Mouse (Mus musculus) layer of hippocampus, postnatal 36 days (tissue): Measurements from ENCODE around the gene Soat2. TPM values are rescaled to one million over a fixed set of nuclear protein-coding genes. Genes with fewer than 3 reads are reported as not detected.

Source experiments
- DNase-seq, 2 experiments: peaks; one replicate each; pipeline ENCODE4 v3.0.0; 2022
- total RNA-seq, 2 experiments: library from RNA; stranded (reverse); gene quantifications; 2 replicates each; pipeline ENCODE4 v1.2.3; 2021

Gene Soat2
- total RNA-seq, 2 experiments from 2014 or later, result 0.23 TPM; not detected in 1

DNA sequence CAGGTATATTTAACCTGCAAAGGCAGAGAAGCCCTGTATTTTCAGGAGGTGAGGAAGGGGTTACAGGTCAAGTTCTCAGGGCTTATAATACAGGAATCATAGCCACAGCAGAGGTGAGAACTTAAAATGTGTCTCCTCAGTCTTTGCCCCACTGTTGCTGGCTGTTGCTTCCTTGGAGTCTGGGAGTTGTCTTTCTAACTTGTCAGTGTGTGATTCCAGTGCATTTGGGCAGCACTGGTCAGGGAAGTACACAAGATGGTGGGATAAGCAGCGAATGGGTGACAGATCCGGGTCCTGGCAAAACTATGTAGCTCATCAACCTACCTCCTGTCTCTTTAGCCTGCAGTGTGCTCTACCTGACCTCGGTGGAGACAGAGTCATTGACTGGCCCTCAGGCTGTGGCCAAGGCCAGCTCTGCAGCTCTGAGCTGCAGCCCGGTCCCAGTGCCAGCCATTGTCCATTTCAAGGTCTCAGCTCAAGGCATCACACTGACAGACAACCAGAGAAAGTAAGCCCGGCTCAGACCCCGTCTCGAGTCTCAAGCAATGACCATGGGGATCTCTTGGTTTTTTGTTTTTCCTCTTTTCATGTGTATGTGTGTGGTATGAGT, 35.6 kb upstream of the Soat2 start:
- no peak for DNase-seq

DNA sequence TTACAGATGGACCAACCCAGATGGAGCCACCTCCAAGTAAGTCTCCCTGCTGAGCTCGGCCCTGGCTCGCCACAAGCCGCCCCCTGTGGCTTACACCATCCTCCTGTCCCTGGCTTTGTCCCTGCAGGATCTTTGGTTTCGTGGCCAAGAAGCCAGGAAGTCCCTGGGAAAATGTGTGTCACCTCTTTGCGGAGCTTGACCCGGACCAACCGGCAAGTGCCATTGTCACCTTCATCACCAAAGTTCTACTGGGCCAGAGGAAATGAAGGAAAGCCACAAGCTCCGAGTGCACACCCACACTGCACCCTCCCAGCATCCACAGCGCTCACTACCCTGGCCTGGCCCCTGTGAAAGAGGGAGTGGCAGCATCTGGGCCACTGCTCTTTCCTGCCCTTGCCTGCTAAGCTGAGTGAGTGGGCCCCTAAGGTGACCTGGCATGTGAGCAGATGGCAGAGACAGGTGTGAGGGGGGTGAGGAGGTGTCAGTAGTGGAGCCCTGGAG, 34.5 kb upstream of the Soat2 start:
- DNase-seq, result no peak

DNA sequence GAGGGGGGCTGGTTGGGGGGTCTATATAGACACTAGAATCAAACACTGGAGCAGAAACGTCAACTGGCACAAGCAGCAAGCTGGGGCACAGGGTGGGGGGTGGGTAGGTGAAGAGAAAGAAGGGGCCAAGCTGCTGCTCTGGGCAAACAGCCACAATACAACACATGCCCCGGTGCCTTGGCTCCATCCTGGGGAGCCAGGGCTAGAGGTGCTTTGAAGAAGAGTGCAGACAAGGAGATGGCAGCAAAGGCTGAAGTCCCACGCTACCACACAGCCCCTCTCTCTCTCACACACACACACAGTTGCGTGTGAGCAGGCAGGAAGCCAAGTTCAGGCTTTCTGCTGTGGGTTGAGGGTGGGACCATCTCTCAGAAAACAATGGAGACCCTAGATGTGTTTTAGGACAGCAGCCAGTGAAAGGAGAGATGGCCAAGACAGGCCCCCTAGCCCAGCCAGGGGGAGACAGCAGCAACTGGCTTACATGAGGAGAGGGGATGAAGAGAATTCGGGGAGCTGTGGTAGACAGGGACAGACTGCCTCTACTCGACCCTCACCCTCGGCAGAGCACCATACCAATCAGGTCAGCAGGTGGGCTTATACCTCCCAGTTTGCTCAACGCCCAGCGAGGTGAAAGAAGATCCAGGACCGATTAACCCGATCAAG, 33.4 kb upstream of the Soat2 start:
- no peak for DNase-seq

DNA sequence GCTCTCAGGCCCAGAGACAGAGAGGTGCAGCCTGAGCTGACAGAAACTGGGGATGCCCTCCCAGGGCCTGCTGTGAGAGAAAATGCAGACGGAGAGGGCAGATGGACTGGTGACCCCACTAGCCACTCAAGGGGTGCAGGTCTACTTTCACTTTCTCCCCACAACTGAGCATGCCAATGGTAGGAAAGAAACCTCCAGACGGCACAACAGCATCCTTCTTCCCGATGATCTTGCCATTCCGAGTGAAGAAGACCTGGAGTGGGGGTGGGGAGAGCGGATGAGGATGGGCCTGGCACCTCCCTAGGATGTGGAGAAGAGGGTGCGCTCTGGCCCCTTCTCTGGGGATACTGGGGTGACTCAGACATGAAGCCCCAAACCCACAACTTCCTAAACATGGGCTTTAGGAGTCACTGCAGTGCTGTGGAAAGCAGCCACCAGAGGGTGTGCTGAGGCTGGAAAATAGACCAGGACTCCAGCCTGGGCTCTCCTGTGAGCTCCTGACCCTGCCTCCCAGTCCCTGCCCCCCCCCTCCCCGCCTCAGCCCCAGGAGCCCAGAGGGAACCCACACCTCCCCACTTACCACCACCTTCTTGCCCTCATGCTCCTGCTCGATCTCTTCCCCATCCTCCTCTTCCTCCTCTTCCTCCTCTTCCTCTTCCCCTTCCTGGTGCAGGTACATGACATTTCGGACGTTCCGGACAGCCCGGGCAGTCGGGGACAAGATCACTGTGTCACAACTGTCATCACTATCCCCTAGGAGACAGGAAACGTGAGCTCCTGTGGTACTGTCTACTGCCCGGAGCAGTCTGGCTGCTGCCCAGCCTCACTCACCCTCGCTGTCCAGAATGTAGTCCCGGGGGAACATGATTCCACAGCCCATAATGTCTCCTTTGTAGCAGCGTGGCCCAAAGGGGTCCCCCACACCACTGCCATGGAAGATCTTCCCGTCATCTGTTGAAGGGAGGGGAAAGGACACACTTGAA, 32.6 kb upstream of the Soat2 start:
- no peak for DNase-seq

DNA sequence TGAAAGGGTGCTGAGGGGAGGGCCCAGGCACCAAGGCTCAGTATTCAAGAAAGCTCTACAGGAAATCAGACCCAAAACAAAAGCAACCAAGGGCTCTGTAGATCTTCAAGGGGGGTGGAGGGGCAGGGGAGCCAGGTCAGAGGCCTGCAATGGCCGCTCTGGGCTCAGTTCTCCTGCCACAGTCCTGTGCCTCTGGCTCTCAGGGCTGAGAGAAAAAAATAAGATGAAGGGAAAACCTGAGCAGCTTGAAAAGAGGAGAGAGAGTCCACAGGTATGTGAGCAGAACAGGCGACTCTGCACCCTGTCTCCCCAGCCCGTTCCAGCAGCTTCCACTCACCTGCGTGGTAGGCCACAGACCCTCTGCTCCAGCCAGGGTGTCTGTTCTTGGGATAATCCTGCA, 31.7 kb upstream of the Soat2 start:
- no peak for DNase-seq

GRCm38 (mm10) chr15:102119121-102119830, 31.1 kb upstream of the Soat2 start:
- DNase-seq, result no peak

DNA sequence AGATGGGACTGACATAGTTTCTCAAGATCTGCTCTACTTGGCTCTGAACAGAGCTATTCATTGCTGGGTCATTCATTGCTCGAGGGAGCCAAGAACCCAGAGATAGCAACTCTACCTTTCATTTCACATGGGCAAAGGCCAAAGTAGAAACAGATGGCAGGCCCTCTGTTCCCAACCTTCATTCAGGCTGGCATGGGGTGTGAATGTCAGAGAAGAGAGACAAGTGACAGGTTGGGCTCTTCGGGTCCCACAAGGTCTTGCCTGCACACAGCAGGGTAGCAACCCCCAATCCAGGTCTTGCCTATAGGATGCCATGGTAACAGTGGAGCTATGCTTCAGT, 30.5 kb upstream of the Soat2 start:
- DNase-seq, result no peak

DNA sequence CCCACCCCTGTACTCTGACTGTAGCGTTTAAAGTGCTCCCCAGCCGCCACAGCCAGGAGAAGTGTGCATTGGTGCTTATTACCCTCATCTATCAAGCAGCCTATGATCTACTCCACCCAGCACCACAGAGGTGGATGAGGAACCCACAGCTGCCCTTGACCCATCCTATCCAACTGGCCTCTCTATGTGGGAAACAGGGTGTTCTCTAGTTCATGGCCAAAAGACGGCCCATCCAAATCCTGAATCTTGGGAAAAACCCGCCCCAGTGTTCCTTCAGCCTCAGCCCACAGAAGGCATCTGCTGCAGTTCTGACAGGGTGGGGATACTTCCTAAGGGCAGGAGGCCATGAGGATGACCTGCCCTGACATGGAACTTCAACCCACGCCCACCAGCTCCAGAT, 29.8 kb upstream of the Soat2 start:
- DNase-seq, result no peak

GRCm38 (mm10) chr15:102126303-102126702, 24.0 kb upstream of the Soat2 start:
- no peak for DNase-seq

- DNase-seq, result no peak
These were observed 17.0 kb upstream of the Soat2 start for GRCm38 (mm10) chr15:102133314-102133713.

DNA sequence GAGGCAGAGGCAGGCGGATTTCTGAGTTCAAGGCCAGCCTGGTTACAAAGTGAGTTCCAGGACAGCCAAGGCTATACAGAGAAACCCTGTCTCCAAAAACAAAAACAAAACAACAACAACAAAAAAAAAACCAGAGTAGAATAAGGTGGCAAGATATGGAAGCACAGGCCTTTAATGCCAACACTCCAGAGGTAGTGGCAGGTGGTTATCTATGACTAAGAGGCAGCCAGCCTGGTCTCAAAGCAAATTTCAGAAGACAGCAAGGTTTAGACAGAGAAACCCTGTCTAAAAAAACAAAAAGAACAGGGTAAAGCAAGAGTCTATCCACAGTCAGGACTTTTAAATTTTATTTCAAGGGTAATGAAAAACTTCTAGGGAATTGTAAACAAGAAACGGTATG, 15.6 kb upstream of the Soat2 start:
- no peak for DNase-seq

GRCm38 (mm10) chr15:102135522-102136128, 14.7 kb upstream of the Soat2 start:
- no peak for DNase-seq

- DNase-seq, result peak; percentile 98 to 99
These were observed 14.1 kb upstream of the Soat2 start, which contains the start of gene Spryd3 for GRCm38 (mm10) chr15:102136129-102136758. Gene Spryd3, minus strand, starts transcription at chr15:102136234.

DNA sequence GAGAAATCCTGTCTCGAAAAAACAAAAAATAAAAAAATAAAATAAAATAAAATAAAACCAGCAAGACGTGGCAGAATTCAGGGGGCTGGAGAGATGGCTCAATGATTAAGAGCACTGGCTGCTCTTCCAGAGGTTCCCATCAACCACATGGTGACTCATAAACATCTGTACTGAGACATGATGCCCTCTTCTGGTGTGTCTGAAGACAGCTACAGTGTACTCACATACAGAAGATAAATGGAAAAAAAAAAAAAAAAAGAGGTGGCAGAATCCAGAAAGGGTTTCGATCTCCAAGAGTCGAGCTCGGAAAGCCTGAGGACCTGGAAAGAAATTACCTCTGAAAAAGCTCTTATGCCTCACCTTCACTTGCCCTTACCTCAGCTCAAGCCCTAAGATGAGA, 9.2 kb upstream of the Soat2 start:
- DNase-seq, result no peak

DNA sequence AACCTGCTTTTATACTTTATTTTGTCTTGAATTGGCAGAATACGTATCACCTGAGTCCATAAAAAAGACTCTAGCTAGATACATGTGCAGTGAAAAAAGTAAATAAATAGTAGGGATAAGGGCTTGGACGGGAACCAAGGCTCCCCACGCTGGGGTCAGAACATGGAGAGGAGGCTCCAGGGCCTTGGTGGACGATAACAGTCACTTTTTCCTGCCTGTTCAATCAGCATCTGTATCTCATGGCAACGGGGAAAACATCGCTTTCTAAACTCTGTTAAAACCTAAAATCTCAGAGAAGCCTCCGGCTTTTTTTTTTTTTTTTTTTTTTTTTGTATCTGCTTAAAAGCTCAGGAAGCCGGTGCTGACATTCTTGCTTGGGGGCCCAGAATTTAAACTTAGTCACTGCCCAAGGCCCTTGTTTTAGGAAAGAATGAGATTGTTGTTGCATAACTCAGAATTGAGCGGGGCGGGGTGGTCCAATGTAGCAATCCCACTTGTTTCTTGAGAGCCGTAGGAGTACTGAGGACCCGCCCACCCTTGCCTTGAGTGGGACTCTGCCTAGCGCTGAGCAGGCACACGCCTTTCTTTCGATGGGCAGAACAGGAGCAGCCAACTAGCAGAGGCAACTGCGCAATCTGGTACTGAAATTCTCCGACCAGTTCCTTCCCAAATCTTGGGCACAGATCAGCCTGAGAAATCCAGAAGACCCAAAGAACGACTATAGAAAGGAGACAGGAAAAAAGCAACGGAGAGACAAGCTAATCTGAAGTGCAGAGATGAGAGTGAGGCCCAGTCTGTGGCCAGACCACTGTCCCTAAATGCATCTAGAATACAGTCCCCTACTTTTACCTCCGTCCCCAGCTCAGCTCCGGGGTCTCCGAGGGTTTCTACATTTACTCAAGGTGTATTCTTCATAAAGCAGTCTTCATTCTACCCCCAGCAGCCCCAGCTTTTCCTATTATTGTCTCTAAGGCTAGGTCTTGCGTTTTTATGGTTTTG, 7.1 kb upstream of the Soat2 start:
- no peak for DNase-seq

GRCm38 (mm10) chr15:102144274-102144711, 6.0 kb upstream of the Soat2 start, which contains the start of gene Igfbp6:
Gene Igfbp6, plus strand, starts transcription at chr15:102144362.
- no peak for DNase-seq

GRCm38 (mm10) chr15:102144726-102145125, 5.6 kb upstream of the Soat2 start:
- DNase-seq, result no peak

DNA sequence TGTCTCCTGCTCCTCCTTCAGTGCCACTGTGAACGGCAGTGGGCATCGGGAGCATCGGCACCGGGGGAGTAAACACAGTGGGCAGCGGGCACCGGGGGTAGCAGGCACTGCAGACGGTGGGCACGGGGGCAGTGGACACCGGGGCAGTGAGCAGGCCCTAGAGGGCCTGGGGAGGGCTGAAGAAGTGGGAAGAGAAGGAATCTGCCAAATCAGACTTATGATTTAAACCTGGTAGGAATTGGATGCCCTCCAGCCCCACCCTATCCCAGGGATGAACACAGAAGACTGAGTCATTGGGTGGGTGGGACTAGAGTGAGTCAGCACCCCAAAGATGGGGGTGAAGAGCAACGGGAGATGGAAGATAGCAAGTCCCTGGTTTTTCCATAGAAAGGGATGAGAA, 5.0 kb upstream of the Soat2 start:
- DNase-seq, result peak in 1 of 2 experiments; percentile 23

DNA sequence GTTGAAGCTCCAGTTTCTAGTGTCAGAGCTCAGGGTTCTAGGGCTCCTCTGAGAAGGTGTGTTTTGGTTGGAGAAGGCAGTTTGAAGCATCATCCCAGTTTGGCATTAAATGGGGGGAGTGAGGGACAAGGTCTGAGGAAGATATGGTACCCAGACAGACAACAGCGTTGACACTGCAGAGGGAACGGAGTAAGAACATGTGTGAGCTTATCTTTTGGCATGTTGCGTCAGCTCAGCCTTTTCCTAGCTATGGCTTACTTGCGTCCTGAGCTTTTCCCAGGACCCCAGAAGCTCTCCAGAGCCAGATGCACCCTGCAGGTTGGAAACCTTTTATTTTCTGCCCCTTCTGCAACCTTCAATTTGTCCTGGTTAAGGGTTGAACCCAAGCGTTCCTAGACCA, 4.2 kb upstream of the Soat2 start:
- DNase-seq, result no peak

- DNase-seq, result no peak
These were observed 3.4 kb upstream of the Soat2 start for GRCm38 (mm10) chr15:102146882-102147281.
